Mouse (Mus musculus) limb, embryonic 14.5 days (tissue): ENCODE measurements around the gene Elavl1. TPM values are rescaled to one million over a fixed set of nuclear protein-coding genes. Genes with fewer than 3 reads are reported as not detected.

Source experiments
- ATAC-seq: fragments of 200-750 bp; cut with Nextera tagmentation; 2 replicates; pipeline ENCODE4 v1.8.0; 2017; ENCODE audit warnings: low read depth, moderate number of reproducible peaks, moderate TSS enrichment; ENCODE audit not compliant: low FRiP score
- DNase-seq: peaks from one replicate; pipeline ENCODE4 v3.0.0-alpha.2; 2015; ENCODE audit warnings: low spot score
- H3K27ac ChIP-seq: fragments of 300-500 bp; sonication (generic); replicated peaks from 2 replicates; pipeline ENCODE4 v1.5.1; 2014; ENCODE audit warnings: low read depth, mild to moderate bottlenecking, low read length, moderate library complexity, mixed read lengths
- H3K27me3 ChIP-seq: fragments of 300-500 bp; sonication (generic); 2 replicates; pipeline ENCODE4 v1.6.1; 2014; ENCODE audit warnings: low read length, mixed read lengths; ENCODE audit not compliant: control insufficient read depth, insufficient read depth
- H3K36me3 ChIP-seq: fragments of 300-500 bp; sonication (generic); 2 replicates; pipeline ENCODE4 v1.6.1; 2014; ENCODE audit warnings: mild to moderate bottlenecking, low read length, moderate library complexity, mixed read lengths; ENCODE audit not compliant: control insufficient read depth, insufficient read depth
- H3K4me1 ChIP-seq: fragments of 300-500 bp; sonication (generic); 2 replicates; pipeline ENCODE4 v1.6.1; 2014; ENCODE audit warnings: antibody characterized with exemption, low read length, mixed read lengths; ENCODE audit not compliant: control insufficient read depth, insufficient read depth
- H3K4me2 ChIP-seq: fragments of 300-500 bp; sonication (generic); replicated peaks from 2 replicates; pipeline ENCODE4 v1.6.1; 2014; ENCODE audit warnings: low read depth, mild to moderate bottlenecking, low read length, moderate library complexity; ENCODE audit not compliant: severe bottlenecking
- H3K4me3 ChIP-seq: fragments of 300-500 bp; sonication (generic); replicated peaks from 2 replicates; pipeline ENCODE4 v1.5.1; 2014; ENCODE audit warnings: low read length
- H3K9ac ChIP-seq: fragments of 300-500 bp; sonication (generic); 2 replicates; pipeline ENCODE4 v1.6.1; 2014; ENCODE audit warnings: mild to moderate bottlenecking, low read depth, low read length, moderate library complexity; ENCODE audit not compliant: severe bottlenecking
- H3K9me3 ChIP-seq: fragments of 300-500 bp; sonication (generic); 2 replicates; pipeline ENCODE4 v1.6.1; 2016; ENCODE audit warnings: low read length; ENCODE audit not compliant: control insufficient read depth
- POLR2A ChIP-seq: fragments of 200-500 bp; IDR thresholded peaks from 2 replicates; pipeline ENCODE4 v1.8.0; 2012; ENCODE audit warnings: inconsistent platforms, mild to moderate bottlenecking, moderate library complexity, borderline replicate concordance; ENCODE audit not compliant: insufficient read depth, insufficient read length; ENCODE audit errors: extremely low read depth
- WGBS: fragments of 180-500 bp; shearing (Covaris S2); extraction: QIAGEN DNeasy Blood & Tissue Kit; methylation state at CpG from one replicate; pipeline ENCODE4 v1.1.7; 2014; 5-methylcytosine and 5-hydroxymethylcytosine counted together
- polyA plus RNA-seq, 2 experiments: library from polyadenylated mRNA; depleted of rRNA in 1 of 2; stranded (reverse) in 1 of 2; unstranded in 1 of 2; fragments of >200 nt; fragmentation: Nextera tagmentation in 1 of 2; extraction: Ambion mirVana in 1 of 2; gene quantifications; 2 replicates each; pipeline versions ENCODE4 v1.2.1 to v1.2.3; 2012 to 2014

The Elavl1 gene
- polyA plus RNA-seq, 2 experiments = 91.1 to 226 TPM

GRCm38 (mm10) chr8:4321031-4321430 lies 4.2 kb downstream of the Elavl1 start:
- 71% methylated on average over 2 of the region's 2 CpGs for WGBS
- no peak overlapping the region for H3K4me3 ChIP-seq
- ATAC-seq (no peak), DNase-seq (no peak)
- H3K36me3 ChIP-seq = peaks cover 29% of the 10 kb centered on the region
- no peak overlapping the region for H3K4me2 ChIP-seq
- no peaks in the 10 kb centered on the region for H3K9me3 ChIP-seq
- no peaks in the 10 kb centered on the region for H3K27me3 ChIP-seq
- no peak for TF ChIP-seq POLR2A
- H3K9ac ChIP-seq = no peak overlapping the region
- H3K27ac ChIP-seq = no peak overlapping the region
- peaks cover 20% of the 10 kb centered on the region for H3K4me1 ChIP-seq

DNA sequence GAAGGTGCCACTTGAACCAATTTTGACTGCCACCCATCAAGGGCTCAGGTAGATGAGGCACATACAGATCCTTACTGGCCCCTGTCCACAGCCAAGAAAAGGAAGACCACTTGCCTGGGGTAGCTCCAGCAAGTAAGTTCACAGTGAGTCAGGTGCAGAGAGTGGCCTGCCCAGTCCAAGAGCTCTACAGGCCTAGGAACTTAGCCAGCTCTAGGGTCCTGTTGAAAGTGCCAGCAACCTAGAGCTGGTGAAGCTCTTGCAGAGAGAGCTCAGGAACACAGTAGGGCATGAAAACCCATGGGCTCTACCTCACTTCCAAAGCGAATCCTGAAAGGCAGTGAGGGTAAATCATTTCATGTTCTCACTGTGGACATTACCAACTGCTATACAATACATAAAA lies 4.8 kb downstream of the Elavl1 start:
- Histone ChIP-seq H3K4me1 (peaks cover 15% of the 10 kb centered on the region), H3K36me3 (peaks cover 29% of the 10 kb centered on the region), H3K4me2 (no peak overlapping the region), H3K27me3 (no peaks in the 10 kb centered on the region), H3K4me3 (no peak overlapping the region), H3K27ac (no peak overlapping the region), H3K9ac (no peak overlapping the region), H3K9me3 (no peaks in the 10 kb centered on the region)
- DNase-seq (no peak), ATAC-seq (no peak)
- TF ChIP-seq POLR2A = no peak
- 94% methylated on average over 1 of the region's 1 CpGs for WGBS

DNA sequence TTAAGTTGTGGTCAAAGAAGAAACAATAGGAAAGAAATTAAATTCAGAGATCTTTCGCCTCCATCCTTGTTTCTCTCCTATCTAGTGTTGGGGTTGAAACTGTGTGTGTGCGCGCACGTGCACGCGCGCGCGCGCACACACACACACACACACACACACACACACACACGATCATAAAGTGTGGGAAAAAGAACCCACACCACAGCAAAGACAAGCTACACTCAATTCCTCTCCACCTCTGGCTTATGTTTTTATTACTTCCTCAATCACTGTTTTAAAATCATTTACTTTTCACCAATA lies 5.7 kb downstream of the Elavl1 start:
- Histone ChIP-seq H3K9ac (no peak overlapping the region), H3K27me3 (no peaks in the 10 kb centered on the region), H3K4me2 (no peak overlapping the region), H3K27ac (no peak overlapping the region), H3K36me3 (peaks cover 29% of the 10 kb centered on the region), H3K4me1 (peaks cover 15% of the 10 kb centered on the region), H3K4me3 (no peak overlapping the region), H3K9me3 (no peaks in the 10 kb centered on the region)
- no peak for ATAC-seq
- no peak for TF ChIP-seq POLR2A
- DNase-seq = no peak
- WGBS = 99% methylated on average over 11 of the region's 11 CpGs

DNA sequence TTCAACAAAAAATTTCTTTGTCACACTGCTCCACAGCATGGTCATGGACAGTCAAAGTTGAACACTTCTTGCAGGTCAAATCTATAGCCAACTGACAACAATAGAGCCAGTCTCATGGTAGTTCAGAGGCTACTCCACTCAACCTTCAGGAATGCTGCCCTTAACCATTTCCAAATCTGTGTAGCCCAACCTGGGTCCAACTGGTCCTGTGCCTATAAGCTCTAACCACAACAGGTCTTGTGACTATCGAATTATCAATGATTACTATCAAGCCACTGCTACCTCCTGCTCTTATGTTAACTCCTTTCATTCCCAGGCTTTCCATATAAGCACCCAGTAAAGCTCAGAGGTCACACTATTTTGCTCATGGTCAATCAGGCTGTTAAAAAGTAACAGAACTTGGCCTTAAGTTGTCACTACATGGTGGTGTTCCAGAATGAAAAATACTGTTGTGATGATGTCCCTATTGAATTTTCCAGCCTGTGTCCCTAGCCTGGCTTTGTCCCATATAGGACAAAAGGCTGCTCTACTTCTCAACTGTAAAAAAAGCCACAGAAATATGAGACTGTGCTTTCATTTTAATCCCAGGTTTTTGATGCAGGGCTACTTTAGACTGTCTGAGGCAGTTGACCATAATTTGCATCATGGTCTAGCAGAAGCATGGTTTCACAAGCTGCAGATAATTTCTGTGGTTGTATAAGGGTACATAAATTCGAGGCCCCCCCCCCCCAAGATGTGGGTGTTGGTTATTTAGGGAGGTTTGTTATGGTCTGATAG lies 6.2 kb downstream of the Elavl1 start:
- H3K36me3 ChIP-seq = peaks cover 29% of the 10 kb centered on the region
- WGBS = 81% methylated on average over 2 of the region's 2 CpGs
- peaks cover 15% of the 10 kb centered on the region for H3K4me1 ChIP-seq

DNA sequence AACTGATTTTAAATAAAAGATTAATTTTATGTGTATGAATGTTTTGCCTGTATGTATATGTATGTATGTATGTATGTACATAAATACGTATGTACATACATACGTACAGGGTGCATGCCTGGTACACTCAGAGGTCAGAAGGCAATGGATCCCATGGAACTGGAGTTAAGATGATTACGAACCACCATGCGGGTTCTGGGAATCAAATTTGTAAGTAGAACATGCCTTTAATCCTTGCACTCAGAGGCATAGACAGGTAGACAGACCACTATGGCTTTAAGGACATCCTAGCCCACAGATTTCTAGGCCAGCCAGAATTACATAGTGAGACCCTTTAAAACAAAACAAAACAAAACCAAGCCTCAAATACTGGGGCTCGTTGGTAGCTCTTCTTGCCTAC lies 7.1 kb downstream of the Elavl1 start:
- no peaks in the 10 kb centered on the region for H3K9me3 ChIP-seq
- H3K27me3 ChIP-seq = no peaks in the 10 kb centered on the region
- H3K4me3 ChIP-seq = no peak overlapping the region
- 93% methylated on average over 5 of the region's 5 CpGs for WGBS
- no peak overlapping the region for H3K4me2 ChIP-seq
- no peak overlapping the region for H3K9ac ChIP-seq
- no peak for ATAC-seq
- TF ChIP-seq POLR2A = no peak
- H3K27ac ChIP-seq = no peak overlapping the region
- peaks cover 29% of the 10 kb centered on the region for H3K36me3 ChIP-seq
- H3K4me1 ChIP-seq = peaks cover 6% of the 10 kb centered on the region; the same call in 1 of the 2 replicates
- no peak for DNase-seq

More for the DNA sequence above, 6.2 kb downstream of the Elavl1 start:
- DNase-seq = no peak
- ATAC-seq = no peak
- no peak overlapping the region for H3K4me2 ChIP-seq
- TF ChIP-seq POLR2A = no peak
- H3K4me3 ChIP-seq = no peak overlapping the region
- no peaks in the 10 kb centered on the region for H3K9me3 ChIP-seq
- H3K27me3 ChIP-seq = no peaks in the 10 kb centered on the region
- H3K9ac ChIP-seq = no peak overlapping the region
- no peak overlapping the region for H3K27ac ChIP-seq
